Mouse (Mus musculus): ENCODE data around the gene Sertad2. TPM values are rescaled to one million over a fixed set of nuclear protein-coding genes. Genes with fewer than 3 reads are reported as not detected.

Sertad2 gene
- polyA plus RNA-seq, 1 experiment from 2014 or later: 32.2 TPM

DNA sequence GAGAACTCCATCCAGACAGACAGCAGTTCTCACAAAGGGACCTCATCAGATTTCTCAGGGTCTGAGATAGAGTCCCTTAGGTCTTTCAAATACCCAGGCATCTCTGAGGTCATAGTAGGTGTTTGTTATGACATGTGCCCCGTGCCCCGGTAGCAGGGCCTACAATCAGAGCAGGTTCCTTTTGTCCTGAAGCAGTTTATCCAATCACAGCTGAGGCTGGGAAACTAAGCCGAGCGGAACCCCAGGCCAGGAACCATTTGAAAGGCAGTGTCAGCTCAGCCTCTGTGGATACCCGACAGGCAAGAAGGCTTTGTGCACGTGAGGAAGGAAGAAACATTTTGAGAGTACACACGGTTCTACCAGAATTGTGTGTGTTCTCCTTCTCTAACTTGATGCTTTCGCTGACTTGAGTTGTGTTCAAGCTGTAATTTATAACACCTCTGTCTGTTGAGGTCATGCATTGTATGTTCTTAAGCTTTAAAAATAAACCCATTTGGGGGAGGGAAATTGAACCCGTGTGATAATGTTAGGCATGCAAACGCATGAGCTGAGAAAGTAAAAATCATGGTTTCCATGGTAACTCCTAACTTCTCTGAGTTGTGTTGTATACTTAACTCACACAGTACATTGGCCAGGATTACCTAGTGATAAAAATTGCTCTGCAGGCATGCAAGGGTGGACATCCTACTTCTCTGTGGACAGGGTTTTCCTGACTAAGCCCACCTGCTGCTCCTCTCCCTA lies 104.1 kb downstream of the Sertad2 start:
- no peak overlapping the region for H3K4me2 ChIP-seq
- no peaks in the 10 kb centered on the region for H3K9me3 ChIP-seq (replicated peaks)
- WGBS: 54% methylated on average over 10 of the region's 10 CpGs
- H3K27ac ChIP-seq (ENCODE audit: poor library complexity, severe bottlenecking): no peak overlapping the region; the same call in 1 of the 2 replicates
- peaks cover 19% of the 10 kb centered on the region for H3K36me3 ChIP-seq
- H3K27me3 ChIP-seq (replicated peaks): no peaks in the 10 kb centered on the region
- no peak for ATAC-seq (ENCODE audit: insufficient number of reproducible peaks, low FRiP score)
- H3K9ac ChIP-seq: no peak overlapping the region
- peaks cover 61% of the 10 kb centered on the region for H3K4me1 ChIP-seq (replicated peaks)
- no peak overlapping the region for H3K4me3 ChIP-seq

- no peak for ATAC-seq (ENCODE audit: insufficient number of reproducible peaks, low FRiP score)
- Histone ChIP-seq H3K4me3 (no peak overlapping the region), H3K4me1 (replicated peaks) (peaks cover 56% of the 10 kb centered on the region), H3K9me3 (replicated peaks) (no peaks in the 10 kb centered on the region), H3K27me3 (replicated peaks) (no peaks in the 10 kb centered on the region), H3K27ac (ENCODE audit: poor library complexity, severe bottlenecking) (no peak overlapping the region), H3K36me3 (peaks cover 23% of the 10 kb centered on the region), H3K4me2 (no peak overlapping the region), H3K9ac (no peak overlapping the region)
- WGBS: 63% methylated on average over 19 of the region's 19 CpGs
These were observed 105.0 kb downstream of the Sertad2 start for GRCm38 (mm10) chr11:20647902-20648625.

DNA sequence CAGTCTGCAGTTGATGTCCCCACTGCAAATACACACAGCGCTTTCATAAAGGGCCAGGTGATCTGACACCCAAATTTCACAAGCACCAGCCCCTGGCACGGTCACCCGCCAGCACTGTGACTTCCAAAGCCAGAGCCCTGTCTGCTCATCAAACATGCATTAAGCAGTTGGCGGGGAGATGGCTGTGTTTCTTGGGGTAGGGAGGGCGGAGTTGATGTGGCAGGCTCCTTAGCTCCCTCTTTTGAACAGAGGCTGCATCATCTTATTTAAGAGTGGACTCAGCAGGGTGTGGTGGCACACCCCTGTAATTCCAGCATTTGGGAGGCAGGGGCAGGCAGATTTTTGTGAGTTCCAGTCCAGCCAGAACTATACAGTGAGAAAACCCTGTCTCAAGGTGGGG lies 106.4 kb downstream of the Sertad2 start:
- no peak overlapping the region for H3K9ac ChIP-seq
- H3K4me1 ChIP-seq (replicated peaks): peaks cover 47% of the 10 kb centered on the region
- H3K9me3 ChIP-seq (replicated peaks): no peaks in the 10 kb centered on the region
- ATAC-seq (ENCODE audit: insufficient number of reproducible peaks, low FRiP score): no peak
- 81% methylated on average over 5 of the region's 5 CpGs for WGBS
- H3K27me3 ChIP-seq (replicated peaks): no peaks in the 10 kb centered on the region
- H3K4me3 ChIP-seq: no peak overlapping the region
- no peak overlapping the region for H3K4me2 ChIP-seq
- H3K27ac ChIP-seq (ENCODE audit: poor library complexity, severe bottlenecking): no peak overlapping the region
- H3K36me3 ChIP-seq: peaks cover 23% of the 10 kb centered on the region

DNA sequence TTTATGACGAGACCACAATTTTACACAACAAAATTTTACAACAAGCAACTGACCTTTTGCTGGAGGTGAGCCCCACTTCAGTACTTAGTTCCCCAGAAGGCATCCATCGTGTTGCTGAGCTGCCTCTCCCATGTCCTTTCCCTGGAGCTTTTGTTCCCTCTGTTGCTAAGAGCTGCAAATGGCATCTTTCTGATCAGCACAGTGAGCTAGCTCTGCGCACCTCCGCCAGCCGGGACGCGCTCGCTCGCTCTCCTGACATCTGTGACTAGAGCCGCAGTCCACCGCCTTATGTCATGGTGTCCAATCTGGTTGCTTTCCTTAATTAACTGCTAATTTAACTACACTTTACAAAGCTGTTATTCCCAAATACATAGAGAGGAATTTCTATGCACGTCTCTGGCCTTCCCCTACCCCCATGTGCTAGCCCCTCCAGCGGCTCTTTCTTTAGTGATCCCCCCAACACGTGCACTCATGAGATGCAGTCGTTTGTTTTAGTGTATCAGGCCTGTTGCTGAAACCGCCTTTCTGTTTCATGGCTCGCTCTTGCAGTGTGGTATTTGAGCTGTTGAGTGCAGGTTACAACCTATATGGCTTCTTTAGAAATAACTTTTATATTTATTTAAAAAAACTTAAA lies 107.1 kb downstream of the Sertad2 start:
- Histone ChIP-seq H3K4me2 (no peak overlapping the region), H3K27me3 (replicated peaks) (no peaks in the 10 kb centered on the region), H3K4me1 (replicated peaks) (peaks cover 45% of the 10 kb centered on the region), H3K27ac (ENCODE audit: poor library complexity, severe bottlenecking) (no peak overlapping the region), H3K9me3 (replicated peaks) (no peaks in the 10 kb centered on the region), H3K4me3 (no peak overlapping the region), H3K36me3 (peaks cover 23% of the 10 kb centered on the region), H3K9ac (peak overlapping the region; percentile 23; the same call in 1 of the 2 replicates)
- 89% methylated on average over 17 of the region's 17 CpGs for WGBS
- ATAC-seq (ENCODE audit: insufficient number of reproducible peaks, low FRiP score): no peak

DNA sequence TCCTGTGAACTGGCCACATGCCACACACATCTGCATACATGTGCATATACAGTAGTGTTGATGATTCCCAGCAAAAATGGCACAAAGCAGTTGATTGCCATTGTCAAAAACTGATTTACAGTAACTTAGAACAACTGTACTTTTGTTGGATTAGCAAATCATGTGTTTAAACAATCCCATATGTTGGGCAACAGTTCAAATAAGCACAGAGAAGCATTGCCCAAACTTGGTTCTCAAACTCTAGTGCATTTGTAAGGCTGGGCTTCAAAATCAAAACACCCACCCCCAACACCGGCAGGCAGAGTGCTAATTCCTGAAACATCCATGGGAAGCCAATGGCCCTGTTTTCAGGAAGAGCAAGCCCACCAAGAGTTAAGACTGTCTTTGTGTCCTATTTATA lies 108.1 kb downstream of the Sertad2 start:
- peaks cover 48% of the 10 kb centered on the region for H3K4me1 ChIP-seq (replicated peaks)
- no peaks in the 10 kb centered on the region for H3K9me3 ChIP-seq (replicated peaks)
- no peak for ATAC-seq (ENCODE audit: insufficient number of reproducible peaks, low FRiP score)
- H3K27ac ChIP-seq (ENCODE audit: poor library complexity, severe bottlenecking): no peak overlapping the region
- no peak overlapping the region for H3K4me2 ChIP-seq
- WGBS: 63% methylated on average over 1 of the region's 1 CpGs
- H3K9ac ChIP-seq: no peak overlapping the region
- no peaks in the 10 kb centered on the region for H3K27me3 ChIP-seq (replicated peaks)
- H3K4me3 ChIP-seq: no peak overlapping the region
- H3K36me3 ChIP-seq: peaks cover 23% of the 10 kb centered on the region

DNA sequence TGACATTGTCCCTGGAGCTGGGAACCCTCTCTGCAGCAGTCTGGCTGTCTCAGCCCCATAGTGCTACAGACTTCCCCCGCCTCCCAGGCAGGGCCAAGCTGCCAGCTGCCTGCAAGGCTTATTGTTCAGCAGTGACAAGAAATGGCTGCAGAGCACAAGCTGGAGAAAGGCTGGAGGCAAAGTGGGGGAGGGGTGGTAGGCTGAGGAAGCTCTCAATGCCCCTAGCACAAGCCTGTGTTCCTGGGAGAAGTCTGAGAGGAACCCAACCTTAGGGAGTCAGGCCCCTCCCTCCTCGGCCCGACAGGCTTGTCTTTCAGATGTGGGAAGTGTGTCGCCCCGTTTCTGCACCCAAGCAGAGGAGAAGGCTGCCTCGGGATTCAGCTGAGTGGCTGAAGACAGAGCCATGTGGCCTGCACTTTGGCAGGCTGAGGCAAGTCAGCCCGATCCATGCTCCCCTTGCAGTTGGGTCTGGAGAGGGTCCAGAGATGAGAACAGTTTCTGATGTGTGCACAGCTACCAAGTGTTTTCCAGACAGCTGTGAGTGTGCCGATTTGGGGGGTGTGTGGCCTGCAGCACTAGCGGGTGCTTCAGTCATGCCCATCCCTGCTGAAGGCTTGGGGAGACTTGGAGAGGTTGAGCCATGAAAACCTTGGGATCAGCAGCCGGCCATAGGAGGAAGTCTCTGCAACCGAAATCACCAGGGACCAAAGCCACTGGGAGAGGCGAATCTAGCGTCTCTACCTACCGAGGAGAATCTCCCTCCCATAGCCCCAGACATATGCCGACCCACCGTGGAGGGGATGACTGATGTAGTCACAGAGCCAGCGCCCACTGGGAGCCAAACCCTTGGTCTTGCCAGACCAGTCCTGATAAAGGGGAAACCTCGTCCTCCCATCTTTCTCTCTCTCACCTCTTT lies 113.0 kb downstream of the Sertad2 start:
- Histone ChIP-seq H3K9me3 (replicated peaks) (no peaks in the 10 kb centered on the region), H3K9ac (peak overlapping the region; percentile 63), H3K4me1 (replicated peaks) (peaks cover 42% of the 10 kb centered on the region), H3K4me2 (peak overlapping the region; percentile 62), H3K4me3 (peak overlapping the region; percentile 32), H3K27ac (ENCODE audit: poor library complexity, severe bottlenecking) (peak overlapping the region; percentile 71), H3K36me3 (0 out of 2 replicates have a peak, but pooled peaks cover 4% of the 10 kb centered on the region), H3K27me3 (replicated peaks) (no peaks in the 10 kb centered on the region)
- peak; percentile 56 for ATAC-seq (ENCODE audit: insufficient number of reproducible peaks, low FRiP score)
- WGBS: 9% methylated on average over 18 of the region's 18 CpGs

- Histone ChIP-seq H3K36me3 (0 out of 2 replicates have a peak, but pooled peaks cover 4% of the 10 kb centered on the region), H3K4me1 (replicated peaks) (peaks cover 40% of the 10 kb centered on the region), H3K9me3 (replicated peaks) (no peaks in the 10 kb centered on the region), H3K4me2 (peak overlapping the region; percentile 62), H3K9ac (peak overlapping the region; percentile 63), H3K27ac (ENCODE audit: poor library complexity, severe bottlenecking) (no peak overlapping the region), H3K4me3 (peak overlapping the region; percentile 32), H3K27me3 (replicated peaks) (no peaks in the 10 kb centered on the region)
- 13% methylated on average over 10 of the region's 10 CpGs for WGBS
- ATAC-seq (ENCODE audit: insufficient number of reproducible peaks, low FRiP score): no peak
These were observed 113.6 kb downstream of the Sertad2 start for GRCm38 (mm10) chr11:20656711-20657057.

DNA sequence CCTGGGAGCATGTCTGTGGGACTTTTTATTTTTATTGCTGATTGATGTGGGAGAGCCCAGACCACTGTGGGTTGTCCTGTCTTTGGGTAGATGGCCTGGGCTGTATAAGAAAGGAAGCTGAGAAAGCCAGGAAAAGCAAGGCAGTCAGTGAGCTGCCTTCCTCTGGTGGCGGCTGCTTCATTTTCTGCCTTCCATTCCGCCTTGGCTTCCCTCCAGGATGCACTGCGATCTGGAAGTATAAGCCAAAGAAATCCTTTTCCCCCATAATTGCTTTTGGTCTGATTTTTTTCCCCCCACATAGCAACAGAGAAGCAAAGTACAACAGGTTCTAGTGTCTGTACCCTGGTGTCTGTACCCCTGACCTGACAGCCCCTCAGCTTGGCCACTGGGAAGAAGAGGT lies 116.0 kb downstream of the Sertad2 start:
- ATAC-seq (ENCODE audit: insufficient number of reproducible peaks, low FRiP score): no peak
- WGBS: 75% methylated on average over 3 of the region's 3 CpGs
- H3K9me3 ChIP-seq (replicated peaks): no peaks in the 10 kb centered on the region

DNA sequence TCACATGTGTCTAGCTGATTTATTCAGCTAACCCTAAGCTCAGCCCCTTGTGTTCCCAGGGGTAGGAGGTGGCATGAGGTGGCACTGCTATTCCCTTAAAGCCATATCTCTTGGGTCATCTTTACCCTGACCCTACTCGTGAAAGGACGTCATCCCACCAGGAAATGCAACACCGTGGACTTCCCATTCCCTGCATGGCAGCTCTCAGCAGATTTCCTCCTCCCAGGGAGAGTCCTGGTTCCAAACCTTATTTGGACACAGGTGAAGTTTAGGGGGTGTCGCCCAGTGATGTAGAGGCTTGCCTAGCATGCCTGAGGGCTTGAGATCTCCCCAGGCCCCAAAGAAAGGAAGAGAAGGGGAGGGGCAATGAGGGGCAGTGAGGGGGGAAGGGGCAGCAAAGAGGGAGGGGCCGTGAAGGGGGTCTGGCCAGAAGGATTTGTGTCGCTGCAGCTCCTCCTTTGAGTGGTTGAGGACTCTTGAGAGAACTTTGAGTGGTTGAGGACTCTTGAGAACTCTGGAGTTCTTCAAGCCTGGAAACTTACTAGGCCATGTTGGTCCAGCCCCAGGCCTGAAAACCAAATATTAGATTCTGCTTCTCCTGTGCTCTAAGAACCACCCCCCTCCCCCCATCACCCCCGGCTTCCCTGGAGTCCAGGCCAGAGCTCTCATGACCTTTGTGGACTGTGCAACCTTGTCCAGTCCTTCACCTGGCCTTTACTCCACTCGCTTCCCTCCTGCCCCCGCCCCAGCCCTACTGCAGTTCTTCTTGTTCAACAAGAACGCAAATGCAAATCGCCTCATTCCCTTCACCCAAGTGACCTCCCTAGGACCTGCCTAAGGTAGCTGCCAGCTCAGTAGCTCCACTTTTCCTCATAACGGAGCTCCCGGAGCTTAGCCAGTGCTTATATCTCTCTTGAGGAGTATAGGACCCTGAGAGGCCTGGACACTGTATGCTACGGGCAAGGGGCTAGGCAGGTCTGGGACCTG lies 117.4 kb downstream of the Sertad2 start:
- no peak overlapping the region for H3K27ac ChIP-seq (ENCODE audit: poor library complexity, severe bottlenecking)
- no peak overlapping the region for H3K4me2 ChIP-seq
- no peaks in the 10 kb centered on the region for H3K27me3 ChIP-seq (replicated peaks)
- no peaks in the 10 kb centered on the region for H3K9me3 ChIP-seq (replicated peaks)
- H3K4me3 ChIP-seq: no peak overlapping the region
- H3K36me3 ChIP-seq: no peaks in the 10 kb centered on the region
- peaks cover 29% of the 10 kb centered on the region for H3K4me1 ChIP-seq (replicated peaks)
- WGBS: 59% methylated on average over 14 of the region's 14 CpGs
- ATAC-seq (ENCODE audit: insufficient number of reproducible peaks, low FRiP score): no peak
- no peak overlapping the region for H3K9ac ChIP-seq

More for the DNA sequence above, 116.0 kb downstream of the Sertad2 start:
- no peak overlapping the region for H3K4me2 ChIP-seq
- H3K9ac ChIP-seq: no peak overlapping the region
- no peaks in the 10 kb centered on the region for H3K36me3 ChIP-seq
- no peaks in the 10 kb centered on the region for H3K27me3 ChIP-seq (replicated peaks)
- no peak overlapping the region for H3K27ac ChIP-seq (ENCODE audit: poor library complexity, severe bottlenecking)
- no peak overlapping the region for H3K4me3 ChIP-seq
- peaks cover 40% of the 10 kb centered on the region for H3K4me1 ChIP-seq (replicated peaks)

DNA sequence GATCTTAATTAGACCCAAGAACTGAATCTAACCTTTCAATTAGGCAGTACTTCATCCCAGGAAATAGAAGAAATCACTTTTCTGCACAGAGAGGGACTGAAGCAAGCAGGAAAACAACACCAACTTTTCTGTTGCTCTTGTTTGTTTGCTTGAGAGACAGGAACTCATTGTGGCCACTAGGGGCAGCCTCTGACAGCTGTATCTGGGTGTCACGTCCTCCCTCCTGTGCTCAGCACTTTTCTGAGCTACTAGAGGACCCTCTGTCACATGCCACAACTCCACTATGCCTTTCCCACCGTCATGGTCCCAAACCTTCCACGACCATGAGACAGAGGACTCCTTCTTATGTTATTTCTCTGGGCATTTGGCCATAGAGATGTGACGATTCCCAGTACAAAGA lies 118.6 kb downstream of the Sertad2 start:
- Histone ChIP-seq H3K4me1 (replicated peaks) (peaks cover 16% of the 10 kb centered on the region), H3K9me3 (replicated peaks) (no peaks in the 10 kb centered on the region), H3K9ac (no peak overlapping the region), H3K36me3 (no peaks in the 10 kb centered on the region), H3K4me3 (no peak overlapping the region), H3K27me3 (replicated peaks) (no peaks in the 10 kb centered on the region), H3K27ac (ENCODE audit: poor library complexity, severe bottlenecking) (no peak overlapping the region), H3K4me2 (no peak overlapping the region)
- ATAC-seq (ENCODE audit: insufficient number of reproducible peaks, low FRiP score): no peak
- 36% methylated on average over 4 of the region's 4 CpGs for WGBS
